Mouse (Mus musculus): ENCODE results near the gene Dio1. TPM values are rescaled to one million over a fixed set of nuclear protein-coding genes. Genes with fewer than 3 reads are reported as not detected.
A peak's percentile ranks its signal among the peaks of the same experiment; 100 is the strongest.

Gene Dio1
- polyA plus RNA-seq, 1 experiment from 2014 or later: not detected

DNA sequence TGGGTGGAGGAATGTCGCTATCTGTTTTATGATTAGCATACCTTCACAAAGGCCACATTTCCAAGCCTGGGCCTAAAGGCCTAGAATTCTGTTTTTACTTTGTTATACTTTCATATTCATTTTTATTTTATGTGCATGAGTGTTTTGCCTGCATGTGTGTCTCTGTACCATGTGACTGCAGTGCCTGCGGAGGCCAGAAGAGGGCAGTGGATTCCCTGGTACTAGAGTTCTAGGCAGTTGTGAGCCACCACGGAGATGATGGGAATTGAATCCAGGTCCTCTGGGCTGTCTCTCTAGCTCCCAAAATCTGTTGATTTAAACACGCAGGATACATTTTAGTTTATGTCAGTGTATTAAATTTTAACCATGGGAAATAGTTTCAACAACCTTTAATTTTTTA is 26.5 kb upstream of the Dio1 start:
- H3K27ac ChIP-seq (replicated peaks): no peak overlapping the region
- H3K9ac ChIP-seq (replicated peaks): no peak overlapping the region
- no peaks in the 10 kb centered on the region for H3K4me1 ChIP-seq
- no peak for ATAC-seq (ENCODE audit: low FRiP score, low read depth)
- no peak overlapping the region for H3K4me3 ChIP-seq
- H3K4me2 ChIP-seq (replicated peaks): no peak overlapping the region
- no peaks in the 10 kb centered on the region for H3K9me3 ChIP-seq
- 0 out of 2 replicates have a peak, but pooled peaks cover 3% of the 10 kb centered on the region for H3K36me3 ChIP-seq
- H3K27me3 ChIP-seq: no peaks in the 10 kb centered on the region
- WGBS: 96% methylated on average over 4 of the region's 4 CpGs

DNA sequence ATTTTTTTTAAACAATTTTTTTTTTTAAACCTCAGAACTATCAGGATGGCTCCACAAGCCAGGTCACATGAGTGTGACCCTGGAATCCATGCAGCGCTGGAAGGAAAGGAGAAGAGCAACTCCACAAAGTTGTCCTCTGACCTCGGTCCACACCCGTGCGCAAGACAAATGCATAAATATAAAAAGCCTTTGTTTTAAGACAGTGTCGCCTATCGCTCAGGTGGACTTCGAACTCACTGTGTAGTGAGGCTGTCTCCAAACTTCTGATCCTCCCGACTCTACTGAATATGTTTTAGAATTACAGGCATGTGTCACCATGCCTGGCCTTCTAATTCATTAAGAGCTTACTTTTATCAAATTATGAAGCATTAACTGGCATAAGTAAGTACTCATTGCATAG is 21.6 kb upstream of the Dio1 start:
- Histone ChIP-seq H3K4me1 (no peaks in the 10 kb centered on the region), H3K36me3 (peaks cover 20% of the 10 kb centered on the region; the same call in 1 of the 2 replicates), H3K9ac (replicated peaks) (no peak overlapping the region), H3K4me2 (replicated peaks) (no peak overlapping the region), H3K27me3 (no peaks in the 10 kb centered on the region), H3K27ac (replicated peaks) (no peak overlapping the region), H3K4me3 (no peak overlapping the region), H3K9me3 (no peaks in the 10 kb centered on the region)
- ATAC-seq (ENCODE audit: low FRiP score, low read depth): no peak
- 95% methylated on average over 8 of the region's 8 CpGs for WGBS

DNA sequence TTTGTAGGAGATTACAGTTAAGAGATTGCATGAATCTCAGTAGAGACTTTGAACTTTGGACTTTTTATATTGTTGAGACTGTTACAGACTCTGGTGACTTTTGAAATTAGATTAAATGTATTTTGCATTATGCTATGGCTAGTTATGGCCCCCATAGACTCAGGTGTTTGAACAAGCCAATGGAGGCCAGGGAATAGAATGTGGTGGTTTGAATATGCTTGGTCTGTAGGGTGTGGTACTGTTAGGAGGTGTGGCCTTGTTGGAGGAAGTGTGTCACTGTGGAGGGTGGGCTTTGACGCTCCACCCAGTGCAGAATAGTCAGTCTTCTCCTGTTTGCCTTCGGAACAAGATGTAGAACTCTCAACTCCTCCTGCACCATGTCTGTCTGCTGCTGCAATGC is 16.1 kb upstream of the Dio1 start:
- 92% methylated on average over 2 of the region's 2 CpGs for WGBS
- Histone ChIP-seq H3K27ac (replicated peaks) (no peak overlapping the region), H3K4me3 (no peak overlapping the region), H3K4me2 (replicated peaks) (no peak overlapping the region), H3K27me3 (no peaks in the 10 kb centered on the region), H3K4me1 (no peaks in the 10 kb centered on the region), H3K9ac (replicated peaks) (no peak overlapping the region), H3K9me3 (no peaks in the 10 kb centered on the region), H3K36me3 (peaks cover 57% of the 10 kb centered on the region)
- ATAC-seq (ENCODE audit: low FRiP score, low read depth): no peak

DNA sequence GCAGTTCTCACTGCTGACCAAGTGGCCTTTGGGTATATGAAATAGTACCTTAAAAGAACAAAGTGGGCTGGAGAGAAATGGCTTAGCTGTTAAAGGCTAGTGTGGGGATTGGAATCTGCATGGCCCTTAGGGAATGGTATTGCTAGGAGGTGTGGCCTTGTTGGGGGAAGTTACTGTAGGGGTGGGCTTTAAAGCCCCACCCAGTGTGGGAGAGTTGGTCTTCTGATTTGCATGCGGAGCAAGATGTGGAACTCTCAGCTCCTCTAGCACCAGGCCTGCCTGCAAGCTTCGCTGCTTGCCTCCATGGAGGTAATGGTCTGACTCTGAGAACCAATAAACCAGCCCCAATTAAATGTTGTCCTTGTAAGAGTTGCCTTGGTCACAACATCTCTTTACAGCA is 14.1 kb upstream of the Dio1 start:
- no peak overlapping the region for H3K4me3 ChIP-seq
- no peaks in the 10 kb centered on the region for H3K4me1 ChIP-seq
- WGBS: 85% methylated on average over 2 of the region's 2 CpGs
- H3K27ac ChIP-seq (replicated peaks): no peak overlapping the region
- H3K27me3 ChIP-seq: no peaks in the 10 kb centered on the region
- peaks cover 64% of the 10 kb centered on the region for H3K36me3 ChIP-seq
- no peak overlapping the region for H3K4me2 ChIP-seq (replicated peaks)
- no peaks in the 10 kb centered on the region for H3K9me3 ChIP-seq
- no peak for ATAC-seq (ENCODE audit: low FRiP score, low read depth)
- H3K9ac ChIP-seq (replicated peaks): no peak overlapping the region

DNA sequence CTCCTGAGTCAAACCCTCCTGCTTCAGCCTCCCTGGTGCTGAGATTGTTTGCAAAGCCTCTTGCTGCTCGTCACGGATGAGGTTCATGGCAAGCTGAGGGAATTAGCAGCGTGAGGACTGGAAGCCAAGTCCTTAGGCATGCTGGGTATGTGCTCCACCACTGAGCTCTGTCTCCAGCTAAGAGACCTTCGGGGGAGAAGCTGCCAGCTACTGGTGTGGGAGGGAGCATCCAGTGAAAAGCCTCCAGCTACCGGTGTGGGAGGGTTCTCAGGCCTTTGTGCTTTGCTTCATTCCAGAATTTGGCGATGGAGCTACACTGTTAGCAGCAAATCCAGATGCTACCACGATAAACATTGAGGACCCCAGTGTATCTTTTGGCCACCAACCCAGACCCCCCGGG is 11.7 kb upstream of the Dio1 start:
- H3K4me3 ChIP-seq: no peak overlapping the region
- H3K4me2 ChIP-seq (replicated peaks): no peak overlapping the region
- peaks cover 54% of the 10 kb centered on the region for H3K36me3 ChIP-seq
- no peak overlapping the region for H3K9ac ChIP-seq (replicated peaks)
- 88% methylated on average over 8 of the region's 8 CpGs for WGBS
- no peaks in the 10 kb centered on the region for H3K27me3 ChIP-seq
- H3K9me3 ChIP-seq: no peaks in the 10 kb centered on the region
- peaks cover 13% of the 10 kb centered on the region for H3K4me1 ChIP-seq
- ATAC-seq (ENCODE audit: low FRiP score, low read depth): no peak
- H3K27ac ChIP-seq (replicated peaks): no peak overlapping the region

DNA sequence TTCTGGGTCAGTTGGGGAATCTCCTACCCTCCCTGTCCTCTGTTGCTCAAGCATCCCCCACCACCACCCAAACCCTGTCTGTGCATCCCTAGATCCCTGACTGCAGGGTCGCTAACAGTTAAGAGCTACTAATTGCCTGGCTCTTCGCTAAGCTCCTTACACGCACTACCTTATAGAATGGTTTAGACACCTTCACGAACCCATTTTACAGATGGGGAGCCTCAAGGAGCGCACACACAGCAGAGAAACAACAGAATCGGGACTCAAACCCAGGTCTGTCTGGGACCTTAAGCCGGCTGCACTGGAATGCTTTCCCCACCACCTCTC is 7.5 kb upstream of the Dio1 start:
- Histone ChIP-seq H3K9me3 (no peaks in the 10 kb centered on the region), H3K4me3 (peak overlapping the region; percentile 66), H3K36me3 (peaks cover 18% of the 10 kb centered on the region), H3K27me3 (no peaks in the 10 kb centered on the region), H3K27ac (replicated peaks) (0 out of 2 replicates have a peak overlapping the region, but pooled peaks have one; percentile 54), H3K9ac (replicated peaks) (peak overlapping the region; percentile 58), H3K4me1 (peaks cover 17% of the 10 kb centered on the region), H3K4me2 (replicated peaks) (peak overlapping the region; percentile 72)
- ATAC-seq (ENCODE audit: low FRiP score, low read depth): peak; percentile 24; the same call in 1 of the 2 replicates
- WGBS: 6% methylated on average over 7 of the region's 7 CpGs

DNA sequence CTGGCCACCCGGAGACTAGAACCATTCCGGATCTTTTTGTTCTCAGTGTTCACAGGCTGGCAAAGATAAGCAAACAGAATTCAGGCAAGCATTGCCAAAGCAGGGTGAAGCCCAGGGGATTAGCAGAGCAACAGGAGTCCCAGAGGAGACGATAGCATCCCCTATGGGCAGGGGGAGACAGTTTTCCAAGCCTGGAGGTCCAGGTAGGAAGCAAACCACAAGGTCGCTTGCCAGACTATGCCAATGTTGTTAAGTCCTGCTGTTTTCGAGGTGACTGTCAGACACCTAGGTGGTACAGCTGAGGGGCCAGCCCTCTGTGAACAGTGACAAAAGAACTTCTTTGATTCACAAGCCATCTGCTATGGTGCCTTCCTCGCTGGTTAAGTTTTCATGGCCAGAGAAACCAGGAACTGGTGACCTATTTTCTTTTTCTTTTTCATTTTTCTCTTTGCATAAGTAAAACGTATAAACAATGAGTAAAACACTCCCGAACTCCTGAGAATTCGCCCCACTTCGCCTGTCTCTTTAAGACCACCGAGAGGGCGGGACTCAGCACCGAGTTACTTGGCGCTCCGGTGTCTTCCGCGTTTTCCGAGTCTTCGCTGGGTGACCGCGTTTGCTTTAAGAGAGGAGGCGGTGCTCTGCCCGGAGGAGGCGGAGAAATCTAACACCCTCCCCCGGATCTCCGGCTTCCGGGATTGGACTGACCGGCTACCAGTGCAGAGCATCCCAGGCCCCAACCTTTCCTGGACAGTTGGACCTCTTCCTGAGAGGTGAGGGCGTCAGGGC is 6.9 kb upstream of the Dio1 start, which contains the start of gene Yipf1:
TSS of gene Yipf1 (plus strand) at position 674 of the 789 bp plus-strand sequence.
- Histone ChIP-seq H3K27me3 (no peaks in the 10 kb centered on the region), H3K9ac (replicated peaks) (peak within 1 kb of the TSS; percentile 58), H3K9me3 (no peaks in the 10 kb centered on the region), H3K4me3 (peak within 1 kb of the TSS; percentile 66), H3K4me2 (replicated peaks) (peak within 1 kb of the TSS; percentile 72), H3K4me1 (peaks cover 17% of the 10 kb centered on the region), H3K36me3 (peaks cover 14% of the 10 kb centered on the region; the same call in 1 of the 2 replicates), H3K27ac (replicated peaks) (peak within 1 kb of the TSS; percentile 54)
- under 1% methylated on average over 29 of the region's 29 CpGs for WGBS
- peak; percentile 93 for ATAC-seq (ENCODE audit: low FRiP score, low read depth)

DNA sequence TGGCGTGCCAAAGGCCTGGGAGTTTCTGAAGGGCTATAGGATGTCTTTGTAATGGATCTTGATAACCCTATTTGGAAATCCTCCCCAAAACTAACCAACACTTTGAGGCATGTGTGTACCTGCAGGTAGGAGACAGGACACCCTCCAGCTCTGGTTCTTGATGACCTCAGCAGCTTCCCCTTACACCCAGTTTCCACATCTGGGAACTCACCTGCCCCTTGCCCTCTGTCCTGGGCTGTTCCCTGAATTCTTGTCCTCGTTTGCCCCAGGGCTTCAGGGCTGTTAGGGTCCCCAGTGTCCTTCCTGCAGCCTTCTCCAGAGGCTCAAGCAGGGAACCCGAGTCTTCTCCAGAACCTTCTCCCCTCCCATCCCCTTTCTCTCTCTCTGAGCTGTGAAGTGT is 3.4 kb downstream of the Dio1 start:
- ATAC-seq (ENCODE audit: low FRiP score, low read depth): no peak
- H3K27me3 ChIP-seq: peaks cover 13% of the 10 kb centered on the region
- H3K9me3 ChIP-seq: no peaks in the 10 kb centered on the region
- H3K4me2 ChIP-seq (replicated peaks): no peak overlapping the region
- H3K4me1 ChIP-seq: no peaks in the 10 kb centered on the region; the same call in 1 of the 2 replicates
- H3K9ac ChIP-seq (replicated peaks): no peak overlapping the region
- no peaks in the 10 kb centered on the region for H3K36me3 ChIP-seq
- no peak overlapping the region for H3K27ac ChIP-seq (replicated peaks)
- WGBS: 61% methylated on average over 3 of the region's 3 CpGs
- no peak overlapping the region for H3K4me3 ChIP-seq

DNA sequence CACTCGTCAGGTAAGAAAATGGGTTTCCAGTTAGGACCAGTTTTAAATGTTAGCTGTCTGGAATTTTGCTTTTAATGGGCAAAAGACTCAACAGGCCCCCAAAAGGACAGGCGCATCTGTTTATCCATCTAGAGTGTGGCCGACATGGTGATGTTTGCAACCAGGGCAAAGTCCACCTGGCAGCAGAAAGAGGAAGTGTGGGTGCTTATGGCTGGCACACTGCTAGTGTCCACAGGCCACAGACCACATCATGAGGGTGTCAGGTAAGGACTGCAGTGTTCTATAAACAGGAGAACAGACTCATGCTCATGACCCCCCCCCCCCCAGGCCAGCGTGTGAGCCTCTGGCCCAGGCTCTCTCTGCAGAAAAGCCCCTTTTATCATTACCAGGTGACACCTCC is 4.1 kb downstream of the Dio1 start:
- no peak overlapping the region for H3K9ac ChIP-seq (replicated peaks)
- H3K4me3 ChIP-seq: no peak overlapping the region
- no peak for ATAC-seq (ENCODE audit: low FRiP score, low read depth)
- no peak overlapping the region for H3K4me2 ChIP-seq (replicated peaks)
- H3K36me3 ChIP-seq: no peaks in the 10 kb centered on the region
- no peaks in the 10 kb centered on the region for H3K9me3 ChIP-seq
- H3K27me3 ChIP-seq: peaks cover 13% of the 10 kb centered on the region
- 90% methylated on average over 4 of the region's 4 CpGs for WGBS
- no peaks in the 10 kb centered on the region; the same call in 1 of the 2 replicates for H3K4me1 ChIP-seq
- no peak overlapping the region for H3K27ac ChIP-seq (replicated peaks)

DNA sequence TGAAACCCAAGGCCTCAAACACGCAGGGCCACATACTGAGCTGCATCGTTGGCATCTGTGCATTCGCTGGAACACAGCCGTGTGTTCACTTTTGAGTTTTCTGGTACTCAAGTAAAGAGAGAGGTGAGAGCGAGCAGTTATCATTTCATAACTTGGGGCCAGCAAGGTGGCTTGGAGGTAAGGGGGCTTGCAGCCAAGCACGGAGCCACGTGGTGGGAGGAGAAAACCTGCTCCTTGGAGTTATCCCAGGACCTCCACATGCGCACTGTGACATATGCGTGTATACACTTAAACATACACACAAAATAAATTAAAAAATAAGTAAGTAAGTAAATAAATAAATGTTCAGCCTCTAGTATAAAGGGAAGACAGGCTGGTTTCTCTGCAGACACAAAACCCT is 4.7 kb downstream of the Dio1 start:
- H3K36me3 ChIP-seq: no peaks in the 10 kb centered on the region
- H3K4me1 ChIP-seq: no peaks in the 10 kb centered on the region; the same call in 1 of the 2 replicates
- H3K4me2 ChIP-seq (replicated peaks): no peak overlapping the region
- H3K27ac ChIP-seq (replicated peaks): no peak overlapping the region
- 89% methylated on average over 9 of the region's 9 CpGs for WGBS
- H3K27me3 ChIP-seq: peaks cover 13% of the 10 kb centered on the region
- H3K9me3 ChIP-seq: no peaks in the 10 kb centered on the region
- no peak overlapping the region for H3K9ac ChIP-seq (replicated peaks)
- H3K4me3 ChIP-seq: no peak overlapping the region
- no peak for ATAC-seq (ENCODE audit: low FRiP score, low read depth)

DNA sequence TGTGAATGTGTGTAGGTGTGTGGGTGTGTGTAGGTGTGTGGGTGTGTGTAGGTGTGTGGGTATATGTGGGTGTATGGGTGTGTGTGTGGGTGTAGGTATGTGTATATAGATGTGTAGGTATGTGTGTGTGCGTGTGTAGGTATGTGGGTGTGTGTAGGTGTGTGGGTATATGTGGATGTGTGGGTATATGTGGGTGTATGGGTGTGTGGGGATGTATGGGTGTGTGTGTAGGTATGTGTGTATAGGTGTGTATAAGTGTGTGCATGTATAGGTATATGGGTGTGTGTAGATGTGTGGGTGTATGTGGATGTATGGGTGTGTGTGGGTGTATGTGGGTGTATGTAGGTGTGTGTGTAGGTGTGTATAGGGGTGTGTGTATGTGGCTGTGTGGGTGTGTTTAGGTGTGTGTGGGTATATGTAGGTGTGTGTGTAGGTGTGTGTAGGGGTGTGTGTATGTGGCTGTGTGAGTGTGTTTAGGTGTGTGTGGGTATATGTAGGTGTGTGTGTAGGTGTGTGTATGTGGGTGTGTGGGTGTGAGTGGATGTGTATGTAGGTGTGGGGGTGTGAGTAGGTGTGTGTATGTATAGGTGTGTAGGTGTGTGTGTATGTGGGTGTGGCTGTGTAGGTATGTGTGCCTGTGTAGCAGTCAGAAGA is 5.9 kb downstream of the Dio1 start:
- no peak overlapping the region for H3K9ac ChIP-seq (replicated peaks)
- 100% methylated on average over 1 of the region's 1 CpGs for WGBS
- H3K36me3 ChIP-seq: no peaks in the 10 kb centered on the region
- no peak overlapping the region for H3K4me3 ChIP-seq
- H3K9me3 ChIP-seq: no peaks in the 10 kb centered on the region
- no peaks in the 10 kb centered on the region; the same call in 1 of the 2 replicates for H3K4me1 ChIP-seq
- no peak overlapping the region for H3K4me2 ChIP-seq (replicated peaks)
- peaks cover 7% of the 10 kb centered on the region; the same call in 1 of the 2 replicates for H3K27me3 ChIP-seq
- H3K27ac ChIP-seq (replicated peaks): no peak overlapping the region
- no peak for ATAC-seq (ENCODE audit: low FRiP score, low read depth)

DNA sequence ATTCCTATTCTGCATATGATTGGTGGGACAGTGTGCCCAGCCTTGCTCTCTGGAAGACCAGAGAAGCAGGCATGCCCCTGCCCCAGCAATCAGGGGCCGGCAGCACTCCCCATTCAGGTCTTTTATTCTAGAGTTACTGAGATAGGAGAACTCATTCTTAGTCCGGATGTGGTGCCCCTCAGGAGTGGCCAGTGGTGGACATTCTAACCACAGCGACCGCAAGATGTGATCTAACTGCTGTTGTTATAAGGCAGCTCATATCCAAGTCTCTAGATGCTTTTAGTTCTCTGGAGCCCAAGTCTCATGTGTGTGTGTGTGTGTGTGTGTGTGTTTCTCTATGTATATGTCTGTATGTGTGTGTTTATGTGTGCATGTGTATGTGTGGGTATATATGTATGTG is 6.6 kb downstream of the Dio1 start:
- no peak for ATAC-seq (ENCODE audit: low FRiP score, low read depth)
- no peak overlapping the region for H3K4me2 ChIP-seq (replicated peaks)
- H3K27me3 ChIP-seq: peaks cover under 1% of the 10 kb centered on the region; the same call in 1 of the 2 replicates
- no peak overlapping the region for H3K4me3 ChIP-seq
- H3K9ac ChIP-seq (replicated peaks): no peak overlapping the region
- H3K4me1 ChIP-seq: no peaks in the 10 kb centered on the region; the same call in 1 of the 2 replicates
- H3K36me3 ChIP-seq: no peaks in the 10 kb centered on the region
- 87% methylated on average over 4 of the region's 4 CpGs for WGBS
- H3K27ac ChIP-seq (replicated peaks): no peak overlapping the region
- H3K9me3 ChIP-seq: no peaks in the 10 kb centered on the region
